Mouse (Mus musculus) G1E-ER4 (cell line): ENCODE data around the gene Ndufb10. TPM values are rescaled to one million over a fixed set of nuclear protein-coding genes. Genes with fewer than 3 reads are reported as not detected.

Experiments used
- GATA1 ChIP-seq: IDR thresholded peaks from one replicate; pipeline ENCODE4 v1.8.0; 2012; ENCODE audit warnings: low read length, inconsistent platforms
- polyA plus RNA-seq: library from polyadenylated mRNA; stranded (reverse); fragments of >175 nt; gene quantifications from 2 replicates; pipeline ENCODE4 v1.2.3, GENCODE M21; 2012

Gene Ndufb10
- polyA plus RNA-seq, 1 experiment = 647 TPM

- no peak for TF ChIP-seq GATA1
Measured at GRCm38 (mm10) chr17:24695326-24696010, 28.8 kb downstream of the Ndufb10 start.

GRCm38 (mm10) chr17:24692385-24692784 lies 31.9 kb downstream of the Ndufb10 start:
- no peak for TF ChIP-seq GATA1

- TF ChIP-seq GATA1 = no peak
Measured at GRCm38 (mm10) chr17:24689251-24690081, 34.8 kb downstream of the Ndufb10 start, which contains the start of gene Syngr3. TSS of gene Syngr3 (minus strand) at chr17:24689955.

- no peak for TF ChIP-seq GATA1
Measured at GRCm38 (mm10) chr17:24687599-24687998, 36.7 kb downstream of the Ndufb10 start.

- TF ChIP-seq GATA1 = no peak
Measured at GRCm38 (mm10) chr17:24687146-24687595, 37.1 kb downstream of the Ndufb10 start.

- TF ChIP-seq GATA1 = no peak
Measured at GRCm38 (mm10) chr17:24686514-24686913, 37.8 kb downstream of the Ndufb10 start.

GRCm38 (mm10) chr17:24677500-24678080 lies 46.7 kb downstream of the Ndufb10 start:
- no peak for TF ChIP-seq GATA1

GRCm38 (mm10) chr17:24676877-24677276 lies 47.4 kb downstream of the Ndufb10 start:
- no peak for TF ChIP-seq GATA1

GRCm38 (mm10) chr17:24676187-24676586 lies 48.1 kb downstream of the Ndufb10 start:
- TF ChIP-seq GATA1 = no peak

GRCm38 (mm10) chr17:24674277-24674676 lies 50.0 kb downstream of the Ndufb10 start:
- TF ChIP-seq GATA1 = no peak

GRCm38 (mm10) chr17:24672141-24672540 lies 52.1 kb downstream of the Ndufb10 start:
- TF ChIP-seq GATA1 = no peak

Other genes starting within 250 kb of the Ndufb10 start
- gene Mlst8, start 245.4 kb downstream of the Ndufb10 start, polyA plus RNA-seq = 8.4 and 8.5 TPM in 2 replicates
- gene Caskin1, start 235.9 kb downstream of the Ndufb10 start, polyA plus RNA-seq = 0.01 TPM in 1 of 2 replicates, not detected in the other
- 239 and 240 TPM in 2 replicates for gene Traf7, start 196.5 kb downstream of the Ndufb10 start, polyA plus RNA-seq
- 0.29 and 0.30 TPM in 2 replicates for gene Rab26, start 190.3 kb downstream of the Ndufb10 start, polyA plus RNA-seq
- gene Pkd1, start 174.6 kb downstream of the Ndufb10 start, polyA plus RNA-seq = 4.0 and 6.5 TPM in 2 replicates
- gene Tsc2, start 91.8 kb downstream of the Ndufb10 start, polyA plus RNA-seq = 45.3 and 52.6 TPM in 2 replicates
- 24.0 and 31.0 TPM in 2 replicates for gene Nthl1, start 91.8 kb downstream of the Ndufb10 start, polyA plus RNA-seq
- gene Slc9a3r2, start 74.2 kb downstream of the Ndufb10 start, polyA plus RNA-seq = not detected in 2 replicates
- gene Npw, start 66.0 kb downstream of the Ndufb10 start, polyA plus RNA-seq = not detected in 2 replicates
- gene Zfp598, start 54.8 kb downstream of the Ndufb10 start, polyA plus RNA-seq = 90.5 and 98.9 TPM in 2 replicates
- gene Syngr3, start 34.5 kb downstream of the Ndufb10 start, polyA plus RNA-seq = 0.13 TPM in 2 replicates
- 149 and 186 TPM in 2 replicates for gene Gfer, start 28.3 kb downstream of the Ndufb10 start, polyA plus RNA-seq
- 0.33 and 0.89 TPM in 2 replicates for gene Noxo1, start 28.2 kb downstream of the Ndufb10 start, polyA plus RNA-seq
- 25.6 and 35.3 TPM in 2 replicates for gene Tbl3, start 16.8 kb downstream of the Ndufb10 start, polyA plus RNA-seq
- gene Rnf151, start 6.4 kb downstream of the Ndufb10 start, polyA plus RNA-seq = 0.14 and 0.36 TPM in 2 replicates
- gene Rps2, start 6.4 kb downstream of the Ndufb10 start, polyA plus RNA-seq = 2,301 and 3,917 TPM in 2 replicates
- not detected in 2 replicates for gene Rpl3l, start 3.3 kb upstream of the Ndufb10 start, polyA plus RNA-seq
- 11.1 and 11.3 TPM in 2 replicates for gene Msrb1, start 12.2 kb upstream of the Ndufb10 start, polyA plus RNA-seq
- gene Hs3st6, start 28.5 kb upstream of the Ndufb10 start, polyA plus RNA-seq = not detected in 2 replicates
- 0.14 TPM in 2 replicates for gene Meiob, start 79.8 kb upstream of the Ndufb10 start, polyA plus RNA-seq
- 27.1 and 44.6 TPM in 2 replicates for gene Hagh, start 115.7 kb upstream of the Ndufb10 start, polyA plus RNA-seq
- 5.3 and 5.9 TPM in 2 replicates for gene Fahd1, start 125.9 kb upstream of the Ndufb10 start, polyA plus RNA-seq
- 0.02 and 0.03 TPM in 2 replicates for gene Igfals, start 141.5 kb upstream of the Ndufb10 start, polyA plus RNA-seq
- 61.9 and 127 TPM in 2 replicates for gene Nubp2, start 161.9 kb upstream of the Ndufb10 start, polyA plus RNA-seq
- 37.1 and 46.2 TPM in 2 replicates for gene Spsb3, start 162.2 kb upstream of the Ndufb10 start, polyA plus RNA-seq
- gene Eme2, start 170.6 kb upstream of the Ndufb10 start, polyA plus RNA-seq = 35.4 and 42.9 TPM in 2 replicates
- gene Mrps34, start 170.6 kb upstream of the Ndufb10 start, polyA plus RNA-seq = 151 and 160 TPM in 2 replicates
- gene Nme3, start 172.0 kb upstream of the Ndufb10 start, polyA plus RNA-seq = 30.3 and 35.4 TPM in 2 replicates
- gene Mapk8ip3, start 212.5 kb upstream of the Ndufb10 start, polyA plus RNA-seq = 24.7 and 30.8 TPM in 2 replicates
- 25.6 and 35.6 TPM in 2 replicates for gene Jpt2, start 236.2 kb upstream of the Ndufb10 start, polyA plus RNA-seq